Mouse (Mus musculus) brain, embryonic 14.5 days (tissue): ENCODE measurements at regions not wholly inside any gene's neighbourhood (a gene's known extent, or its start where the extent isn't known, plus 50 kb on each side); places are given as distances from the start of the nearest gene placed in this dataset.

ENCODE experiments used
- CTCF ChIP-seq: fragments of 200-500 bp; IDR thresholded peaks from 2 replicates; pipeline ENCODE4 v1.5.1; 2012; ENCODE audit warnings: inconsistent platforms, mild to moderate bottlenecking, moderate library complexity, borderline replicate concordance; ENCODE audit not compliant: insufficient read depth, insufficient read length; ENCODE audit errors: extremely low read depth
- POLR2A ChIP-seq: fragments of 200-500 bp; IDR thresholded peaks from 2 replicates; pipeline ENCODE4 v1.6.1; 2012; ENCODE audit warnings: mild to moderate bottlenecking, inconsistent platforms, borderline replicate concordance; ENCODE audit not compliant: poor library complexity, insufficient read depth, insufficient read length, severe bottlenecking; ENCODE audit errors: extremely low read depth

GRCm38 (mm10) chr1:126955839-126956720 is 125.5 kb upstream of the Nckap5 start:
- TF ChIP-seq CTCF, result no peak
- TF ChIP-seq POLR2A, result no peak
